Mouse (Mus musculus) retina, adult 2 months (tissue): ENCODE data around the gene Rfpl4.
A peak's percentile ranks its signal among the peaks of the same experiment; 100 is the strongest.
"Not testable (repeated sequence)": the region's sequence is repeated elsewhere in the genome, so short reads cannot be mapped to it uniquely, and the experiment has no call there.

ENCODE experiments used
- DNase-seq: peaks from one replicate; pipeline ENCODE4 v3.0.0-alpha.2; 2012; ENCODE audit warnings: low read depth, low spot score

Gene Rfpl4

DNA sequence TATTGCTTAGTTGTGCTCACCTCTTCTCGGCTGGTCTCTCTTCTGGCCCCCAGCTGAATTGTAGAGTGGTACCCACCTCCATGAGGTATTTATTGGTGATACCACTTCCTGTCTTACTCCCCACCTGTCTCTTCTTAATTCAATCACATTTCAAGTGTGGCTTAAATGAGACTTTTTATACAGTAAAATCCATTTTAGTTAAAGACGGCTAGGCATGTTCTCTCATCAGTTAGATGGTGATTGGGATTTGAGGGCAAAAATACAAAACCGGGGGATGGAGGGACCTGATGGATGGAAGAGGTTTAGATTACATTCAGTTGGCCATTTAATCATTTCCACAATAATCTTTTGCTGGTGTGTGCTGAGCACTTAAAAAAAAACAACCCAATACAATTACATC is at the start of gene Rfpl4:
Gene Rfpl4, minus strand, starts transcription at position 101 of the 400 bp plus-strand sequence.
- DNase-seq = no peak

DNA sequence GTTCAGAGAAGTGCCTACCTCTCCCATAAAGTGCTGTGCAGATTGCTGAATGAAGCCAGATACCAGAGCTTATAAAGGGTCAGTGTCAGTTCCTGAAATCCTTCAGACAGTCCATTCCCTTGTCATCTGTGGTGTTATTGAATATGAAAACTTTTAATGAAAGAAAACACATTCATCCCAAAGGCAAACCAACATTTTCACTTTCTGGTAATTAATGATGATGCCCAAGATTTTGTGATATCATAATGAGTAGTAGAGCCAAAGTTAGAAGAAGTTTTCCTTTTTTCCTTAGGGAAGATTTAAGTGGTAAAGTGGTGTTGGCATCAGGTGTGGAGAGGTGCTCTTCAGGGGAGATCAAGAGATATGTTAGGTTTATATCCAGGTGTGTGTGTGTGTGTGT is 32.8 kb upstream of the Rfpl4 start, which contains the start of gene Vmn1r55:
Gene Vmn1r55, minus strand, starts transcription at position 101 of the 400 bp plus-strand sequence.
- DNase-seq = not testable (repeated sequence)

DNA sequence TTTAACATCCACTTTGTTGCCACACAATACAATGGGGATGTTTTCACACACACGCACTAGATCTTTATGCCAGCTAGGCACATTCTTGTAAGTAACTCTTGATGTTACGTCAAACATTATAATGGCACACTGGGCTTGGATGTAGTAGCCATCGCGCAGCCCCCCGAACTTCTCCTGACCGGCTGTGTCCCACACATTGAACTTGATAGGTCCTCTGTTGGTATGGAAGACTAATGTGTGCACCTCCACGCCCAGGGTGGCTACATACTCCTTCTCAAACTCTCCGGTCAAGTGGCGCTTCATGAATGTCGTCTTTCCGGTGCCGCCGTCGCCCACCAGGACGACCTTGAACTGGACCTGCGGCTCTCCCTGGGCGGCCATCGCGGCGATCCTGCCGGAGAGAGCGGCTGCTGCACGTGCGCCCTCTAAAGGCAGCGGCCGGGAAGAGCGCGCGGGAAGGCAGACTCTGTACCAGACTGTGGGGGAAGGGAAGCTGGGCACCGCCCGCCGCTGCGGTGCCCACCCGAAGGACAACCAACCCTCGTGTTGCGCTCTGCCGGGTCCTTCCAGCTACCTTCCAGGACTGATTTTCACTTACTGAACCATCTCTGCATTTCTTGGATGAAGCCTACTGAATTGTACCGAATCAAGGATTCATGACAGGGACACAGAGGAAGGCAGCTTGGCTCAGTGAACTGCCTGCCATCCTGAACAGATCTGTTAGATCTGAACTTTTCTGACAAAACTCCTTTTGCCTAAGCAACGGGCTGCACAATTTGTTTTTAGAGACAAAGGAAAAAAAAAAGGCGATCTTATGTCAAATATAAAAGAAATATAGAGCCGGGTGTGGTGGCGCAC is 9.0 kb upstream of the Rfpl4 start, which contains the start of gene Rasl2-9:
Gene Rasl2-9, minus strand, starts transcription at position 402 of the 858 bp plus-strand sequence.
- DNase-seq = peak; percentile 8

DNA sequence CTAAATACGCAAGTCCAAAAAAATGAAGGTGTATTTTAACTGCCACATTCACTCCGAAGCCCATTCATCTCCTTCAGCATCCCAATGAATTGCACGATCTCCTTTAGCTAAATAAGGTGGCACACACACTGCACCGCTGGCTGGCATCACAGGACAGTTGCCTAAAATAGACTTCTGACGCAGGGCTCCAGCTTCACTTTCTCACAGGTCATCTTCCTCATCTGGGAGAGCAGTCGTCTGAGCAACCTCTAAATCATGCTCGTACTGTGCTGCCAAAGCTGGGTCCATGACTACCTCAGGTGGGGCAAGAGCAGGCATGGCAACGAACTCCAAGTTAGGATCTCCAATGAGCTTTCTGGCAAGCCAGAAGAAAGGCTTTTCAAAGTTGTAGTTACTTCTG is 8.3 kb upstream of the Rfpl4 start:
- no peak for DNase-seq

DNA sequence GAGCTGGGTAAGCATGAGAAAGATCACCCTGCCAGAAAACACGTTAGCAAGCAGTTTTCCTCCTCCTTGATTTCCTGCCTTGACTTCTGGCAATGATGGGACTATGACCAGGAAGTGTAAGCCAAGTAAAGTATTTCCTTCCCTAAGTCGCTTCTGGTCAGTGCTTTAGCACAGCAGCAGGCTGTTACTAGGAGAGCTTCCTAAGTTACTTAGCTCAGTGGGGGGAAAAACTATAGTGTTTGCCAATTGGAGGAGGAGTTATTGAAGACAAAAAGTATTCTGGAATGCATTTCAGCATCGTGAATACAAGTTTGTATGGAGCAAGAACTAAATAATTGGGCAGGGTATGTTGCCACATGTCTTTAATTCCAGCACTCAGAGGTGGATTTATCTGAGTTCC is 4.0 kb downstream of the Rfpl4 start:
- DNase-seq = no peak

DNA sequence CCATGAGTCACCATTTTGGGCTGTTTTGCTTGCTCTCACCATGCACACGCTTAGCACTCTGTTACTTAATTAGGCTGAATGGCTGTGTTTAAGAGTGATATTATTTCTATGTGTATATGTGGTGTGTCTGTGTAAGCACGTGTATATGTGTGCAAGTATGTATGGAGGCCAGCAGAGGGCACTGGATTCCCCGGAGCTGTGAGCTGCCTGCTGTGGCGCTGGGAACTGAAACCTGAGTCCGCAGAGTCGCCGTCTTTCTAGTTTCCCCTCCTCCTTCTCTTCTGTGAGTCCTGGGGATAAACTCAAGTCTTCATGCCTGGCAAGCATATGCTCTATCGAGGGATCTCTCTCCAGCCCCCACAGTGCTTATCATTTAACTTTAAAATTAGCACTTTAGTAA is 7.4 kb downstream of the Rfpl4 start:
- no peak for DNase-seq

DNA sequence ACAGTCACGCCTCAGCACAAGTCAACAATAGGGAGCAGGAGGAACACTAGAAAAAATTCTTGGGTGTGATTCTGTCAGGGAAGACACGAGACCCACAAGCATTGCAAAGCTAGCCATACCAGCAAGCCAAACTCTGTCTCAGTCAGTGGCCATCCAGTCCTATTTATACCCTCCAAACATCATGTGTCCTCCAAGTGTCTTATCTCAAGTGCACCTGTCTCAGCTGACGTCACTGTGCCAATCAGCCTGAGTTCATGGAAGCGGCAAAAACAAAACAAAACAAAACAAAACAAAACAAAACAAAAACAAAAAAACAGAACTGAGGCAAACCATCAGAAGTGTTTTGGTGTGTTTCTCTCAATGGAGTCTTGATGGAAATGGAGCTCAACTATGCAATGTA is 8.5 kb downstream of the Rfpl4 start:
- no peak for DNase-seq

DNA sequence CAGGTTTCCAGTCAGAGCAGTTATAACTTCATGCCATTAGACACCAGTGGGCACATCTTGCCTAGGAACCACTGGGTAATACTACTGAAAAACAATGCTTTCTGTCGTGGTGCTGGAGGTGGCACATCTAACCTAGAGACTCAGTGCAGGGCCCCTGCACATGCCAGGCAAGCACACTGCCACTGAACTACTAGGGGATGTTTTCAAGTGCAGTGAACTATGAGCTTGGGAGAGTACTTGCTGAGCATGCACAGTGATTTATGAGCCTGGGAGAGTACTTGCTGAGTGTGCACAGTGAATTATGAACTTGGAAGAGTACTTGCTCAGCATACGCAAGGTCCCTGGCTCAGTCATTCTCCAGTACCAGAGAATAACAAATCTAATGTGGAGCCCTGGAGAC is 14.2 kb downstream of the Rfpl4 start:
- no peak for DNase-seq

DNA sequence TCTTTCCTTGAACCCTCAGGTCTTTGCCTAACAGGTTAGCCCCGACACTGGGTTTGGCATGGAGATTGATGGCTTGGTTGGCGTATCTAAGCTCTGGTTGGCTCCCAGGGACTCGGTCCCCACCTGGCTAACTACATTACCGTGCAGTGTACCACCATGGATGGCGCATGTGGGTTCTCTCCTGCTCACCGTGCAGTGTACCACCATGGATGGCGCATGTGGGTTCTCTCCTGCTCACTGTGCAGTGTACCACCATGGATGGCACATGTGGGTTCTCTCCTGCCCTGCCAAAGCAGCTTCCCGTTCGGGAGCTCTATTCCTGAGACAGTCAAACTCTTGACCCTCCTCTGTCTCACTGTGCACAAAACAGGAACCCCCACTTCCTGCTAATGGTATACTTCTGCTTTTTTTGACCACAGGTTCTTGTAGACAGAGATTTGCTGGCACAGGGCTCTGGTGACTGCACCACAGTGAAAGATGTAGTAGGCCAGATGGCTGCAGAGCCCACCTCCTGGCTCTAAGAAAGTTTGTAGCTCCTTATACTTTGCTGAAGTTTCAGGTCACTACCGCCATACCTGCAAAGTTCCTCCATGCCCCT is 15.6 kb downstream of the Rfpl4 start:
- no peak for DNase-seq

DNA sequence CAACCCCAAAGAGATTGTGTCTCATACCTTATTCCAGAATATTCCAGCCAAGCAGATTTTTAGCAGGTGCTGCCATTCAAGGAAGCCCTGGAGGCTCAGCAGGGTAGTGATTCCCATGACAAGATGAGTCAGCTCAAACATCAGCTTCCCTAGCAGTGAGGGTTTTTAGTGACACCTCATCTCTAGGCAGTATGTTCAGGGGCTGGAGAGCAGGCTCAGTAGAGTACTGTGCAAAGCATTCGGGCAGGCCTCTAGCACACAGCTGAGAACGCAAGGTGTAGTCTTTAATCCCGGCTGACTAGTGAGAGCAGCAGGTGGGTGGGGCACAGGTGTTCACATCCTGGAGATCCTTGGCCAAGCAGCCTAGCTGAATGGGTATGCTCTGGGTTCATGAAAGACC is 17.0 kb downstream of the Rfpl4 start:
- no peak for DNase-seq

DNA sequence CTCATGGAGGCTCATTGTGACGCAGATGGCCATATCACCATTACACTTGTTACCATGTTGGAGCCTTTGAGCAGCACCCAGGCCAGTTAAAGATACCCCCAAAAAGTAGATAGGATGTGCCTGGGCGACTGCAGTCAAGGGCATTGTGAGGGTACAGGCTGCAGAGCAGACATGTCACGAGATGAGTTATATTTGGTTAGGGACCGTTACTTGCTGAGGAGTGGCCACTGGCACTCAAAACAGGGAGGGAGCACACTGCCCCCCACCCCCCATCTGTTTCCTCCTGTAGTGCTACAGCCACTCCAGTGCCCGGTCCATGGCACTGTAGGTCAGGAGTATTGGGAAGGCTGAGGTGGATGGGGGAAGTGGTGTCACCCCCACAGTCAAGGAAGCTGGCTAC is 18.0 kb downstream of the Rfpl4 start:
- no peak for DNase-seq

DNA sequence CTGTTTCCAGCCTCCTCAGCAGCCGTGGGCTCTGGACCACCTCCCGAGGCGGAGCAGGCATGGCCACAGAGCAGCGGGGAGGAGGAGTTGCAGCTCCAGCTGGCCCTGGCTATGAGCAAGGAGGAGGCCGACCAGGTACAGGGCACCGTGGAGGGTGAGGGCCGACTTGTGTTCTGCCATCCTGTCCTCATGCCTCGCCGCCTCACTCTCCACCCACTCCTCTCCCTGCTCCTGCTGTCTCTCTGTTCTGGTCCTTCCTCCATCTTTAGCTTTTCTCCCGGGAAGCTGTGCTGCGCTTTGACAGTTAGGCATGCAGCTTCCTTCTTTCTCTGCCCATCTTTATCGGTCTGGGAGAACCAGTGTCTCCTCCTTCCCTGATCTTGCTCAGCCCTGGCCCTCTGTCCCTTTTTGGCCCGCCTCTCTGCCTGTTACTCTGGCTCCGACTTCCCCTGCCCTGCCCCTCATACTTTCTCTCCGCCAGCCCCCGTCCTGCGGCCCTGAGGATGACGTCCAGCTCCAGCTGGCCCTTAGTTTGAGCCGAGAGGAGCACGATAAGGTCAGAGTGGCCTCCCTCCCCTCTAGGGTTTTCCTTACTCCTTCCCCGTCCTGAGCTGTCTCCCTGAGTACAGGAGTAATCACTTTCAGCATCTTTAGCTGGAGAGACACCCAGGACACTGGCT is 23.8 kb downstream of the Rfpl4 start:
- no peak for DNase-seq

DNA sequence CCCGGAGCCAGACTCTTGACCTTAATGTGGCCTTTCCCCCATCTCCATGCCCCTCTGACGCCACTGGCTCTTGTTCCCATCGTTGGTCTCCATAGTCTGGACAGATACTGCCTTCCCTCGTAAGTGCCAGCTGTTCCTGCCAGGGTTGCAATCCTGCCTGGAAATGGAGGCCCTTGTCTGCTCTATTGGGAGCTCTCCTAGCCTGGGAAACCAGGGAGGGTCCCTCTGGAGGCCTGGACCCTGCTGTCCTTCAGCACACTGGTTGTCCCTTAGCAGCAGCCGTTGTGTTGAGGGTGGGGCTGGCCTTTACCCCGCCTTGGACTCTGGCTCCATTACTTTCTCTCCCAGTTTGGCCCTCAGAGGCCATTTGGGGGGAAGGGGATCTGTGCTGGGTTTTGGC is 24.4 kb downstream of the Rfpl4 start:
- DNase-seq = no peak

DNA sequence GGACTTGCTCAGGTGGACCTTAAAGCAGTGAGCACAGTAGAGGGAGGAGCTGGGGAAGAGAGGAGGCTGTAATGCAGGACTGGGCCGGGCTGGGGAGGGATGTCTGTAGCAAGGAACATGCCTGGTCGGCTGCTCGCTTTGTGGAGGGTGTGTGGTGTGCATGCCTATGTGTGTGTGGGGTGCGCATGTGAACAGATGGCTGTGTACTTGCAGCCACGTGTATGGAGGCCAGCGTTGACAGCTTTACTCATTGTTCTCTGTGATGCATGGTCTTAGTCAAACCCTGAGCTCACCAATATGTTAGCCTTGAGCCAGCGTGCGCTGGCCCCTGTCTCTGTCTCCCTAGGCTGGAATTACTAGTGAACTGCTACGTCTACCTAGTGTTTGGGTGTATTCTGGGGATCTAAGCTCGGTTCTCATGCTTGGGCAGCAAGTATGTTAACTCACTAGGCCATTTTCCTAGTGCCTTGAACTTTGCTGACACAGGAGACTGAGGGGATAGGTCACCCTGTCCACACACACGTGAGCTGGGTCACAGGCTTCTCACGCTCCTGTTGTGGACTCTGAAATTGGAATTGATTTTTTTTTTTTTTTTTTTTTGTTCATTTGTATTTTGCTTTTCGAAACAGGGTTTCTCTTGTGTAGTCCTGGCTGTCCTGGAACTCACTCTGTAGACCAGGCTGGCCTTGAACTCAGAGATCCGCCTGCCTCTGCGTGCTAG is 25.6 kb downstream of the Rfpl4 start:
- no peak for DNase-seq

DNA sequence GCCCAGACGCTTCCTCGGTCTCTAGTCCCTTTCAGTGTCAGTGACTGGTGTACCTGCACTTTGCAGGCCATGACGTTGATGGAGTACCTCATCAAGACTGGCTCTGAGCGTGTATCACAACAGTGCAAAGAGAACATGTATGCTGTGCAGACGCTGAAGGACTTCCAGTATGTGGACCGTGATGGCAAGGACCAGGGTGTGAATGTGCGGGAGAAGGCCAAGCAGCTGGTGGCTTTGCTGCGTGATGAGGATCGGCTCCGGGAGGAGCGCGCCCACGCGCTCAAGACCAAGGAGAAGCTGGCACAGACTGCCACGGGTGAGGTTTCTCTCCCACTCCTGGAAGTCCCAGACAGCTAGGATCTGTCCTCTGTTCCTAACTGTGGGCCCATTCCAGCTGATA is 26.9 kb downstream of the Rfpl4 start:
- DNase-seq = no peak

DNA sequence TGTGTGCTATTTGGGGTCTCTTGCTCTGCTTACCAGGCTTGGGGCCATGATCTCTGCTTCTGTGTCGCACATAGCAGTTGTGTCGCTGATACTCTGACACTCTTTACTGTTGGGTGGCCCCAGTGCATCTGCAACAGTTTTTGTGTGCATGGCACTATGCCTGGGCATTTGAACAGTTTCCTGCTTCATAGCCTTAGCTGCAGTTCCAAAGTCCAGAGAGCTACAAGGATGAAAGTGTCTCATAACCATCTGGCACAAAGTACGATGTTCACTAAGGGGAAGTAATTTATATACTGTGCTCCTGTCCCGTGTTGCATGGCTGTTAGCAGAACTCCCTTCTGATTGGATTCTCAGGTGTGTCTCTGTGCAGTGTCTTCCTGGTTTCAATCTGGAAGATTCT is 28.9 kb downstream of the Rfpl4 start:
- no peak for DNase-seq

DNA sequence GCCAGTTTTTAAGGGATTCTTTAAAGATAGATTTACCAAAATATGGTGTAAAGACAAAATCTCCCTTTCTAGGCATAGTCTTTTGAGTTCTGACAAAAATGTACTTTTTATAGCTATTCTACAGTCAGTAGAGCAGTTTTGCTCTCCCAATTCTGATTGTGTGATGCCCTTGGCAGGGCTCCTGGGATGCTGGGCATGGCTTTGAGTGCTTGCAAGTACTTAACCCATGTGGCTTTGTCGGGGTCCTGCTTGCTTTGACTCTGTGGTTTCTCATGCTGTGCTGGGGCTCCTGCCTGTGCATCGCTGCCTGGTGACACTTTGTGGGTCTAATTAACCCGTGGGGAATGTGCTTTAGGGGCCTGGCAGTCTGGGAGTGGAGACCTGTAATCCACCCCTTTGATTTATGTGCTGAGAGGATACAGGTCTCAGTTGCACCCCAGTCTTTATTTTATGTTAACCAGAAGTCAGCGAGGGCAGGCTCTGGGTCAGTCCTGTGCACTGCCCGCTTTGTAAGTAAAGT is 29.8 kb downstream of the Rfpl4 start:
- DNase-seq = no peak

DNA sequence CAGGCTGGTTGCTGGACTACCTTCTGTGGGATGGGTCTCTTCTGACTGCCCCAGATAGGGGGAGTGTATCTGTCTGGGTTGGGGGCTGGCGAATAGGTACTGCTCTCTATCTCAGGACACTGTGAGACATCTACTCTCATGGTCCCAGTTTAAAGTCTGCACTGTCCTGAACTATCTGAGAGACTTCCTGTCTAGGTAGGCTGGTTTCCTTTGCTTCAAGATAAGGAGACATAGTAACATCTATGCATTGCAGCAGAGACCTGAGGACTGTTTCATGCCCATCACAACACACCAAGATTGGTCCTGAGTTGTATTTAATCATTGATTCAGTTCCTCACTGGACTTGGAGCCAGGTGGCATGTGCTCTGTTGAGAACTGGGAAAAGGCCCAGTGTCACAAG is 31.2 kb downstream of the Rfpl4 start:
- DNase-seq = no peak

DNA sequence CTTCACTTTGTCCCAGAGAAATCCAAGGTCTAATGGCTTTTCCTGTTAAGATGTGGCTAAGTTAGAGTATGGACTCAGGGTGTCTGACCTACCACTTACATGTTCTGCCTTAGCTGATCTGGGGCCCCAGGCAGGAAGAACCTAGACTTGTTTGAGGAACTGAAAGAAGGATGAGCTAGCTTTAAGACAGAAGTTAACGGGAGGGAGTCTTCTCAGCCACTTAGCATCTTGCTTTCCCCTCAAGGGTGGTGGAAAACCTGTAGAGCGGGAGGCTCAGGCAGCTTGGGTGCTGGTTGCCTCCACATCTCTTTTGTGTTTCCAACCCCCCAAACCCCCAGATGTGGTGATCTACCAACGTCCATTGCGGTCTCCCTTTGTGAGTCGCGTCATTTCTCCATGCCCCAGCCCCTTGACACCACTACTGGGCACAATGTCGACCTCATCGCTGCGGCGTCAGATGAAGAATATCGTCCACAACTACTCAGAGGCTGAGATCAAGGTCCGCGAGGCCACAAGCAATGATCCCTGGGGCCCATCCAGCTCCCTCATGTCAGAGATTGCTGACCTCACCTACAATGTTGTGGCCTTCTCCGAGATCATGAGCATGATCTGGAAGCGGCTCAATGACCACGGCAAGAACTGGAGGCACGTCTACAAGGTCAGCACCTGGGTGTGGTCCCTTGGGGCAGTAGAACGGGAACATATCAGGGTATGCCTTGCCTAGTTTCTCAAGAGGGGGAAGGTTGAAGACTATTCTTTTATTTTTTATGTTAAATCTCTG is 33.2 kb downstream of the Rfpl4 start:
- no peak for DNase-seq

DNA sequence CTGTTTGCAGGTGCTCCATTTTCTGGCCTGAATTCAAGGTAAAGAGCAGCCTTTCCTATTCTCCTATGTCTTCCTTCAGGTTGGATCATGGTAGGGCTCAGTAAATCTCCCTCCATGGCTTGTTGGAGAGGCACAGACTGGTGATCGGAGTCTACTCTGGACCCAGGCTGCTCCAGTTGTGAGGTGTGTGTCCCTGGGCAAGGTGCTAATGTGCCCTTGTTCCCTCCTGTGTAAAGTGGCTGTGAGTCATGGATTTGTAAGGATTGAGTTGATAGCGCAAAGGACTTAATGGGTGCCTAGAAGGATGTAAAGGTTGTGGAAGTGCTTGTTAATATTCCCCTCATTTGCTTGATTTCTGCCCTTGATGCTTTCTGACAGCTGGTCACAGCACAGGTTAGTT is 34.8 kb downstream of the Rfpl4 start:
- no peak for DNase-seq

DNA sequence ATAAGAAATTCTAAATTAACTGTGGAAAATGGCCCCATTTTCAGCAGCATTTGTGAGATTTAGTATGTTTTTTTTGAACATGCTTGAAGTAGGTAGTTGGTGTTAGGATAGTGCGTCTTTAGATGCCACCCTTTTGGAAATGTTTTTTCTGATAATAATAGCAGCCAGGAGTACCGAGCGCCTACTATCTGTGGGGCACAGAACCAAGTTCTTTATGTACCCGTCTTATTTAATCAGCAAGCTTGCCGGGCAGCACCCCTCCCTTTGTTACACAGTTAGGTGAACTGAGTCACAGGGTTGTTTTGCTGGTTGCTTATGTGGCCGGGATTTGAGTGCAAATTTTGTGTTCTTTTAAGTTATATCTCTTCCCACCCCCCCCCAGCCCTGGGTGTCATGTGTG is 35.5 kb downstream of the Rfpl4 start:
- no peak for DNase-seq
